Mouse (Mus musculus) lung, postnatal 0 days (tissue): ENCODE measurements around the gene Zbp1.

ENCODE experiments used
- CTCF ChIP-seq: IDR thresholded peaks from 2 replicates; pipeline ENCODE4 v1.5.1; 2016; ENCODE audit warnings: antibody characterized with exemption, mild to moderate bottlenecking
- EP300 ChIP-seq: IDR thresholded peaks from 2 replicates; pipeline ENCODE4 v1.6.1; 2016; ENCODE audit warnings: antibody characterized with exemption, mild to moderate bottlenecking, control low read depth

DNA sequence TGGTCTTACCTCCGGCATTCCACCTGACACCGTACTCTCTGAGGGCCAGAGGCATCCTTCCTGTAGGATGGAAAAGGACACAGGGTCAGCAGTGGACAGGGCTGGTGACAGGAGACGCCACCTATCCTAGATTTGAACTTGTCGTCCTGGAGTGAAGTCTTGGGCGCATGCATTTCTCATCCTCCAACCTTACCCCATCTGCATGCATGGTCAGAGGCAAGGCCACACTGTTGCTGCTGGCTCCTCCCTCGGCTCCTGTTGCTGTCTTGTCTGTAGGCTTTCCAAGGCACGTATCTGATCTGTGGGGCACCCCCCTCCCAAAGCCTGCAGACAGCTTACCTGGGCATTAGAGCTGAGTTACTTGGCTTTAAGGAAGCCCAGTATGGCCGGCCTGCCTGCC lies 9.8 kb upstream of the Zbp1 start:
- TF ChIP-seq CTCF (no peak), EP300 (no peak)
